Mouse (Mus musculus): ENCODE measurements around the gene Hpf1. TPM values are rescaled to one million over a fixed set of nuclear protein-coding genes. Genes with fewer than 3 reads are reported as not detected.

Gene Hpf1
- polyA plus RNA-seq, 1 experiment from 2014 or later, result 73.4 TPM

DNA sequence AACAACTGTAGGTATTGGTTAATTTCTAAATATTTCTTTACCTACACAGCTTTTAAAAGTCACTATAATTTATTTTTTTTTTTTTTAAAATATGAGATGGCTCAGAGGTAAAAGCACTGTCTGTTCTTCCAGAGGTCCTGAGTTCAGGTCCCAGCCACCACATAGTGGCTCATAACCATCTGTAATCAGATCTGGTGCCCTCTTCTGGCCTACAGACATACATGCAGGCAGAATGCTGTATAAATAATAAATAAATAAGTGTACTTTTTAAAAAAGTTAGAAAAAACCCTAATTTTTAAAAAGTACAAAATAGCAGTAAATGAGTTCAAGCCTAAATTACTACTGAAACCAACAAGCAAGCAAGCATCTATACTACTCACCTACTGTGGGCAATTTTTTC is 43.4 kb downstream of the Hpf1 start:
- H3K9me3 ChIP-seq (replicated peaks; ENCODE audit: control insufficient read depth, low read length), result no peaks in the 10 kb centered on the region
- no peak overlapping the region for H3K27ac ChIP-seq (ENCODE audit: low read length)
- no peaks in the 10 kb centered on the region for H3K4me1 ChIP-seq (ENCODE audit: control insufficient read depth, insufficient read depth, low read length)
- no peak overlapping the region for H3K4me2 ChIP-seq (ENCODE audit: low read depth, low read length)
- no peaks in the 10 kb centered on the region for H3K27me3 ChIP-seq (ENCODE audit: control insufficient read depth, insufficient read depth, low read length)
- H3K4me3 ChIP-seq (ENCODE audit: low read length), result no peak overlapping the region
- peaks cover 15% of the 10 kb centered on the region for H3K36me3 ChIP-seq (ENCODE audit: control insufficient read depth, insufficient read depth)
- H3K9ac ChIP-seq (ENCODE audit: low read length), result no peak overlapping the region
- ATAC-seq (replicated peaks; ENCODE audit: extremely low read depth, insufficient read depth, low FRiP score), result no peak

- no peak overlapping the region for H3K9ac ChIP-seq (ENCODE audit: low read length)
- H3K27me3 ChIP-seq (ENCODE audit: control insufficient read depth, insufficient read depth, low read length), result no peaks in the 10 kb centered on the region
- peaks cover 3% of the 10 kb centered on the region; the same call in 1 of the 2 replicates for H3K36me3 ChIP-seq (ENCODE audit: control insufficient read depth, insufficient read depth)
- H3K9me3 ChIP-seq (replicated peaks; ENCODE audit: control insufficient read depth, low read length), result 0 out of 2 replicates have a peak, but pooled peaks cover 2% of the 10 kb centered on the region
- ATAC-seq (replicated peaks; ENCODE audit: extremely low read depth, insufficient read depth, low FRiP score), result no peak
- 53% methylated on average over 3 of the region's 3 CpGs for WGBS
- no peak overlapping the region for H3K4me2 ChIP-seq (ENCODE audit: low read depth, low read length)
- no peaks in the 10 kb centered on the region for H3K4me1 ChIP-seq (ENCODE audit: control insufficient read depth, insufficient read depth, low read length)
- H3K4me3 ChIP-seq (ENCODE audit: low read length), result no peak overlapping the region
- no peak overlapping the region for H3K27ac ChIP-seq (ENCODE audit: low read length)
Measured at GRCm38 (mm10) chr8:60938717-60939424, 48.7 kb downstream of the Hpf1 start.

DNA sequence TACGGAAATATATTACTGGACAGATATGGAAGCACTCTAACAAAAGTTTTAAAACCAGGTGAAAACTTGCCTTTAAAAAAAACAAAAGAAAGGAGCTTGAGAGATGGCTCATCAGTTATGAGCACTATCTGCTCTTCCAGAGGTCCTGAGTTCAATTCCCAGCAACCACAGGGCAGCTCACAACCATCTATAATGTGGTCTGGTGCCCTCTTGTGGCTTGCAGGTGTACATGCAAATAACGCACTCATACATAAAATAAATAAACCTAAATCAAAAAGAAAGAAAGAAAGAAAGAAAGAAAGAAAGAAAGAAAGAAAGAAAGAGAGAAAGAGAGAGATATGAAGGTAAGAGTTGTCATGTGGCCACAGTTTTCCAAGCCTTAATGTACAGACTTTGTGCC is 52.6 kb downstream of the Hpf1 start:
- H3K36me3 ChIP-seq (ENCODE audit: control insufficient read depth, insufficient read depth), result no peaks in the 10 kb centered on the region
- 0 out of 2 replicates have a peak, but pooled peaks cover 2% of the 10 kb centered on the region for H3K9me3 ChIP-seq (replicated peaks; ENCODE audit: control insufficient read depth, low read length)
- H3K4me3 ChIP-seq (ENCODE audit: low read length), result no peak overlapping the region
- no peaks in the 10 kb centered on the region for H3K27me3 ChIP-seq (ENCODE audit: control insufficient read depth, insufficient read depth, low read length)
- no peak overlapping the region for H3K4me2 ChIP-seq (ENCODE audit: low read depth, low read length)
- WGBS, result 97% methylated on average over 2 of the region's 2 CpGs
- no peak overlapping the region for H3K9ac ChIP-seq (ENCODE audit: low read length)
- no peak overlapping the region for H3K27ac ChIP-seq (ENCODE audit: low read length)
- H3K4me1 ChIP-seq (ENCODE audit: control insufficient read depth, insufficient read depth, low read length), result no peaks in the 10 kb centered on the region
- ATAC-seq (replicated peaks; ENCODE audit: extremely low read depth, insufficient read depth, low FRiP score), result no peak

DNA sequence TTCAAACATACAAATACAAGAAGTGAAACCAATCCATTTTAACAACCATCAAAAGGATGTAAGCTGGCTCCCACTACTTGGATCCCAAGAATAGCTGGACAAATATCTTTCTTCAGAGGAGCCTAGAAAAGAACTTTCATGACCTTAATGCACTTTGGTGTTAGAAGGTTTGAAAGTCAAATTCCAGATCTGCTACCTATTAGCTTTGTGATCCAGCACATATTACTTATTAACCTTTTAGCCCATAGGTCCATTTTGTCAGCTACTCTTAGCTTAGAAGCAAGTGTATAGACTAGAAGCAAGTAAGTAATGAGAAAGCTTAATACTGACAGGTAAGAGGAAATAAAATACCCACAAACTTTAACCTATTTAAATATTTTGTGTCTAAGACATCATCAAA is 57.3 kb downstream of the Hpf1 start:
- Histone ChIP-seq H3K9me3 (replicated peaks; ENCODE audit: control insufficient read depth, low read length) (0 out of 2 replicates have a peak, but pooled peaks cover 2% of the 10 kb centered on the region), H3K4me3 (ENCODE audit: low read length) (no peak overlapping the region), H3K9ac (ENCODE audit: low read length) (no peak overlapping the region), H3K27me3 (ENCODE audit: control insufficient read depth, insufficient read depth, low read length) (no peaks in the 10 kb centered on the region), H3K4me1 (ENCODE audit: control insufficient read depth, insufficient read depth, low read length) (peaks cover 15% of the 10 kb centered on the region), H3K4me2 (ENCODE audit: low read depth, low read length) (no peak overlapping the region), H3K27ac (ENCODE audit: low read length) (no peak overlapping the region), H3K36me3 (ENCODE audit: control insufficient read depth, insufficient read depth) (no peaks in the 10 kb centered on the region)
- ATAC-seq (replicated peaks; ENCODE audit: extremely low read depth, insufficient read depth, low FRiP score), result no peak

DNA sequence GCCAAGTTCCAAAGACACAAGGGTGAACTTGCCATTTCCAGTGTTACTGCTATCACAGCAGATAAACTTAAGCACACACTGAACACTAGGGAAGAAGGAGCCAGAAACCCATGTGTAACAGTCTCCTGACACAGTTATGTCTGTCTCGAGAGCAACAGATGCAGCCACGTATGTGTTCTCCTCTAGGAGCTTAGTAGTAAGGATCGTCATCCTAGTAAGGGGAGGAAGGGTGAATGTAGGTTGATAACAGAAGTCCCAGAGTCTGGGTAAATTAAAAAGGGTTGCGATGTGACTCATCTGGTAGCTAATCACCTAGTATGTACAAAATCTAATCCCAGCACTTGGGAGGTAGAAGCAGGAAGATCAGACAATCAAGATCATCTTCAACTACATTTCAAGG is 59.6 kb downstream of the Hpf1 start:
- ATAC-seq (replicated peaks; ENCODE audit: extremely low read depth, insufficient read depth, low FRiP score), result no peak
- no peak overlapping the region for H3K4me3 ChIP-seq (ENCODE audit: low read length)
- H3K4me2 ChIP-seq (ENCODE audit: low read depth, low read length), result peak overlapping the region; percentile 46; the same call in 1 of the 2 replicates
- no peaks in the 10 kb centered on the region for H3K36me3 ChIP-seq (ENCODE audit: control insufficient read depth, insufficient read depth)
- H3K9me3 ChIP-seq (replicated peaks; ENCODE audit: control insufficient read depth, low read length), result no peaks in the 10 kb centered on the region
- no peaks in the 10 kb centered on the region for H3K27me3 ChIP-seq (ENCODE audit: control insufficient read depth, insufficient read depth, low read length)
- peaks cover 17% of the 10 kb centered on the region for H3K4me1 ChIP-seq (ENCODE audit: control insufficient read depth, insufficient read depth, low read length)
- 0 out of 2 replicates have a peak overlapping the region, but pooled peaks have one; percentile 30 for H3K9ac ChIP-seq (ENCODE audit: low read length)
- H3K27ac ChIP-seq (ENCODE audit: low read length), result peak overlapping the region; percentile 56
- 40% methylated on average over 4 of the region's 4 CpGs for WGBS

DNA sequence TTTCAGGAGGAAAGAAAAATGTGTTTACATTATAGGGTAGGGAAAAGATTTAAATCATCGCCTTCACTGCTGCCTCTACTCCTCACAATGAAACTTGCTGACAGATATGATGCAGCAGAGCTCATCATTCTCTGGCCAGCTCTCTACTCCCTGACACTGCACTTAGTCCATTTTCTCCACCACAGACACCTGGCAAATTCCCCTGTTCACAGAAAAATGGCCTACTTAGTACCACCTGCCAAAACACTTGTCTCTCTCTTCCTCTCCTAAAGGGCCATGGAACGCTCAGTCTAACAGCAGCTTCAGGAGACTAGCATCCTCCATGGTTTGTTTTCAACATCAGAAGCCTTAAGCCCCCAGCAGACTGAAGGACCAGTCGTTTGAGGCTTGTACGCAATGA is 61.1 kb downstream of the Hpf1 start:
- Histone ChIP-seq H3K4me2 (ENCODE audit: low read depth, low read length) (no peak overlapping the region), H3K4me3 (ENCODE audit: low read length) (no peak overlapping the region), H3K9me3 (replicated peaks; ENCODE audit: control insufficient read depth, low read length) (no peaks in the 10 kb centered on the region), H3K4me1 (ENCODE audit: control insufficient read depth, insufficient read depth, low read length) (peaks cover 17% of the 10 kb centered on the region), H3K27ac (ENCODE audit: low read length) (no peak overlapping the region), H3K27me3 (ENCODE audit: control insufficient read depth, insufficient read depth, low read length) (no peaks in the 10 kb centered on the region), H3K36me3 (ENCODE audit: control insufficient read depth, insufficient read depth) (no peaks in the 10 kb centered on the region), H3K9ac (ENCODE audit: low read length) (no peak overlapping the region)
- no peak for ATAC-seq (replicated peaks; ENCODE audit: extremely low read depth, insufficient read depth, low FRiP score)
- 72% methylated on average over 4 of the region's 4 CpGs for WGBS

- ATAC-seq (replicated peaks; ENCODE audit: extremely low read depth, insufficient read depth, low FRiP score), result no peak
- peaks cover 17% of the 10 kb centered on the region for H3K4me1 ChIP-seq (ENCODE audit: control insufficient read depth, insufficient read depth, low read length)
- no peaks in the 10 kb centered on the region for H3K36me3 ChIP-seq (ENCODE audit: control insufficient read depth, insufficient read depth)
- H3K27ac ChIP-seq (ENCODE audit: low read length), result no peak overlapping the region
- WGBS, result 100% methylated on average over 1 of the region's 1 CpGs
- no peaks in the 10 kb centered on the region for H3K27me3 ChIP-seq (ENCODE audit: control insufficient read depth, insufficient read depth, low read length)
- H3K9ac ChIP-seq (ENCODE audit: low read length), result no peak overlapping the region
- H3K4me2 ChIP-seq (ENCODE audit: low read depth, low read length), result no peak overlapping the region
- no peaks in the 10 kb centered on the region for H3K9me3 ChIP-seq (replicated peaks; ENCODE audit: control insufficient read depth, low read length)
- no peak overlapping the region for H3K4me3 ChIP-seq (ENCODE audit: low read length)
Measured at GRCm38 (mm10) chr8:60951757-60952156, 61.5 kb downstream of the Hpf1 start.

- H3K4me3 ChIP-seq (ENCODE audit: low read length), result no peak overlapping the region
- H3K27me3 ChIP-seq (ENCODE audit: control insufficient read depth, insufficient read depth, low read length), result no peaks in the 10 kb centered on the region
- peak overlapping the region; percentile 38 for H3K4me2 ChIP-seq (ENCODE audit: low read depth, low read length)
- H3K27ac ChIP-seq (ENCODE audit: low read length), result no peak overlapping the region
- H3K9me3 ChIP-seq (replicated peaks; ENCODE audit: control insufficient read depth, low read length), result no peaks in the 10 kb centered on the region
- ATAC-seq (replicated peaks; ENCODE audit: extremely low read depth, insufficient read depth, low FRiP score), result no peak
- peaks cover 17% of the 10 kb centered on the region for H3K4me1 ChIP-seq (ENCODE audit: control insufficient read depth, insufficient read depth, low read length)
- no peaks in the 10 kb centered on the region for H3K36me3 ChIP-seq (ENCODE audit: control insufficient read depth, insufficient read depth)
- no peak overlapping the region for H3K9ac ChIP-seq (ENCODE audit: low read length)
- WGBS, result 60% methylated on average over 5 of the region's 5 CpGs
Measured at GRCm38 (mm10) chr8:60952803-60953202, 62.6 kb downstream of the Hpf1 start.

- WGBS, result 10% methylated on average over 15 of the region's 15 CpGs
Measured at GRCm38 (mm10) chr8:60954281-60955014, 64.2 kb downstream of the Hpf1 start.

More at GRCm38 (mm10) chr8:60954281-60955014, 64.2 kb downstream of the Hpf1 start:
- peak overlapping the region; percentile 74 for H3K4me2 ChIP-seq (ENCODE audit: low read depth, low read length)
- H3K27me3 ChIP-seq (ENCODE audit: control insufficient read depth, insufficient read depth, low read length), result no peaks in the 10 kb centered on the region
- peak overlapping the region; percentile 79 for H3K9ac ChIP-seq (ENCODE audit: low read length)
- peak overlapping the region; percentile 99 for H3K27ac ChIP-seq (ENCODE audit: low read length)
- H3K36me3 ChIP-seq (ENCODE audit: control insufficient read depth, insufficient read depth), result no peaks in the 10 kb centered on the region
- peak; percentile 96 for ATAC-seq (replicated peaks; ENCODE audit: extremely low read depth, insufficient read depth, low FRiP score)
- H3K9me3 ChIP-seq (replicated peaks; ENCODE audit: control insufficient read depth, low read length), result no peaks in the 10 kb centered on the region
- H3K4me3 ChIP-seq (ENCODE audit: low read length), result peak overlapping the region; percentile 67
- peaks cover 17% of the 10 kb centered on the region for H3K4me1 ChIP-seq (ENCODE audit: control insufficient read depth, insufficient read depth, low read length)
